Mouse (Mus musculus) erythroblast, embryonic 14.5 days (primary cell): ENCODE data around the gene Tfip11.

Source experiments
- GATA1 ChIP-seq: IDR thresholded peaks from 2 replicates; pipeline ENCODE4 v1.6.1; 2012; ENCODE audit warnings: low read length, inconsistent platforms, mixed read lengths
- TAL1 ChIP-seq: IDR thresholded peaks from 3 replicates; pipeline ENCODE4 v1.6.1; 2012; ENCODE audit warnings: low read length, inconsistent platforms, mixed read lengths

- TF ChIP-seq TAL1 (no peak), GATA1 (no peak)
Observed at GRCm38 (mm10) chr5:112337004-112337403, 10.8 kb downstream of the Tfip11 start.
